Mouse (Mus musculus) cerebellum, adult 2 months (tissue): ENCODE data around the gene Lingo1.

Experiments used
- CTCF ChIP-seq: fragments of 200-500 bp; IDR thresholded peaks from 2 replicates; pipeline ENCODE4 v1.5.1; 2011; ENCODE audit warnings: low read depth, mild to moderate bottlenecking, control low read depth, low read length, moderate library complexity, borderline replicate concordance; ENCODE audit not compliant: insufficient read depth
- POLR2A ChIP-seq: fragments of 200-500 bp; IDR thresholded peaks from 2 replicates; pipeline ENCODE4 v1.6.1; 2011; ENCODE audit warnings: low read length, control low read depth, borderline replicate concordance; ENCODE audit not compliant: insufficient read depth

DNA sequence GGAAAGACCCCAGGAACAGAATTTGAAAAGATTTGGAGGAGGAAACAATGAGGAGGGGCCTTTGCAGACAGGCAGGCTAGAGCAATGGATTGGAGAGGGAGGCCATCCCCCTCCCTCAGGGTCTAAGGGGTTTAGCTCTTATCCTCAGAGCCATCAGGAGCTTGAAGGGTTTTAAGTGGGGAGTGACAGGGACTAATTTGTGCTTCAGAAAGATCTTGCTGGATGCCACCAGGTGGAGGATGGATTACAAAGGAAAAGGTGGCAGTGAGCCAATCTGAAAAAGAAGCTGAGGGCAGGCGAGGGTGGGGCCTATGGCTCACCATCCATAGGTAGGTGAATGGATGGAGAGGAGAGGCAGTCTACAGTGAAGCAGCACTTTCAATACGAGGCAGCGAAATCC, 105.0 kb downstream of the Lingo1 start:
- TF ChIP-seq CTCF (no peak), POLR2A (no peak)
